Mouse (Mus musculus) lung, adult 2 months (tissue): ENCODE measurements around the gene Ankrd44.

Experiments
- CTCF ChIP-seq: fragments of 200-500 bp; IDR thresholded peaks from 2 replicates; pipeline ENCODE4 v1.5.1; 2011; ENCODE audit warnings: mild to moderate bottlenecking, low read length, control low read depth; ENCODE audit not compliant: insufficient read depth
- POLR2A ChIP-seq: fragments of 200-500 bp; IDR thresholded peaks from 2 replicates; pipeline ENCODE4 v1.6.1; 2011; ENCODE audit warnings: low read depth, mild to moderate bottlenecking, control low read depth, low read length, borderline replicate concordance; ENCODE audit errors: extremely low read depth

DNA sequence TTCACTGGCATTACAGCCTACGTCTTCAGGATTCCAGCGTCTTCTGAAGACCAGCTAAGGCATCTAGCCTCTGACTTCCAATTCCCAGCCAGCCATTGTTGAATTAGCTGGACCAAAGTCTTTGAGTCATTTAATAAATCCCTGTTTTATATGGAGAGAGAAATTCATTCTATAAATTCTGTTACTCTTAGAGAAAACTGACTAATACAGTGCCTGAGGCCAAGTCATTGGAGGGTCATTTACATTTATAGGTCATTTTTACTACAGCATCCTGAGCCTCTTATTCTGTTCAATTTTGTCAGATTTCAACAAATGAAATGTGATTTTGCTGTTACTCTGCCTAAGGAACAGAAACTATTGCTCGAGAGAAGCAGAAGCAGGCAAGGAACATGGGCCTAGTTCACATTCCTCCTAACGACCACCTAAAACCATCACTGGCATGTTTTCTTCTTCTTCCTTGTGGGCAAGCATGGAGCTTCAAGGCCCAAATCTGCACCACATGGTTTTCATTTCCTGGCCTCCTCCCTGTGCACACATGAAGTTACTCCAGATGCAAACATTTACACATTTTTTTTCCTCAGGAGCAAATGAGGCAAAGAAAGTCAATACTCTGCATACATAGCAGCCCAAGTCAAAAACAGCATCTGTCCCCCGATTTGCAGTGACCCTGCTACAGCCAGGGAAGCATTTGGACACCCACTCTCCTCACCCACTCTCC lies 45.7 kb upstream of the Ankrd44 start:
- TF ChIP-seq POLR2A (no peak), CTCF (no peak)
